Mouse (Mus musculus): ENCODE data around the gene Cacna2d2. TPM values are rescaled to one million over a fixed set of nuclear protein-coding genes. Genes with fewer than 3 reads are reported as not detected.

The Cacna2d2 gene
- total and polyA plus RNA-seq, 3 experiments: 0.67 TPM; not detected in 2

- DNase-seq (ENCODE audit: low read depth, low spot score): no peak
- H3K27ac ChIP-seq (ENCODE audit: control insufficient read depth, low read depth, low read length): no peak overlapping the region
- H3K4me3 ChIP-seq (ENCODE audit: control insufficient read depth in 1 of 2, insufficient read depth in 1 of 2, low read depth in 2 of 2, low read length in 2 of 2): no peak overlapping the region
- H3K36me3 ChIP-seq (ENCODE audit: control insufficient read depth in 1 of 2, insufficient read depth in 2 of 2, low read length in 2 of 2): no peaks in the 10 kb centered on the region
- H3K27me3 ChIP-seq (ENCODE audit: control insufficient read depth in 1 of 2, insufficient read depth in 2 of 2, low read length in 2 of 2): peaks cover 3% of the 10 kb centered on the region in 2 experiments; a peak in 3 of 4 replicates
- H3K4me1 ChIP-seq (ENCODE audit: control insufficient read depth in 1 of 2, insufficient read depth in 2 of 2, low read length in 2 of 2): no peaks in the 10 kb centered on the region
- no peak for TF ChIP-seq BHLHE40 (IDR thresholded peaks at IDR 0.05; ENCODE audit: borderline replicate concordance, low read depth, low read length)
- no peak for TF ChIP-seq MAFK (IDR thresholded peaks at IDR 0.05; ENCODE audit: borderline replicate concordance, low read depth, low read length)
- TF ChIP-seq MYB (IDR thresholded peaks at IDR 0.05; ENCODE audit: low read depth, low read length): no peak
- no peak for TF ChIP-seq GABPA (IDR thresholded peaks at IDR 0.05; ENCODE audit: low read depth, low read length)
- no peak for TF ChIP-seq CHD2 (IDR thresholded peaks at IDR 0.05; ENCODE audit: low read length)
- TF ChIP-seq JUND (IDR thresholded peaks at IDR 0.05; ENCODE audit: low read depth, low read length): no peak
- no peak for TF ChIP-seq KAT2A (conservative IDR thresholded peaks at IDR 0.05; ENCODE audit: low read depth, low read length)
- no peak for TF ChIP-seq POLR2AphosphoS2 (IDR thresholded peaks at IDR 0.05; ENCODE audit: low read length)
- no peak for TF ChIP-seq TCF12 (IDR thresholded peaks at IDR 0.05; ENCODE audit: low read depth, low read length)
- no peak for TF ChIP-seq GATA1 (IDR thresholded peaks at IDR 0.05; ENCODE audit: low read depth, low read length)
- TF ChIP-seq SIN3A (IDR thresholded peaks at IDR 0.05; ENCODE audit: low read length): no peak
- no peak for TF ChIP-seq CTCF (IDR thresholded peaks at IDR 0.05 in 2 of 3, conservative IDR thresholded peaks at IDR 0.05 in 1 of 3; ENCODE audit: control insufficient read depth in 1 of 3, insufficient read depth in 1 of 3, low read depth in 2 of 3, low read length in 3 of 3, poor library complexity in 1 of 3, severe bottlenecking in 1 of 3)
- no peak for TF ChIP-seq TBP (IDR thresholded peaks at IDR 0.05; ENCODE audit: low read depth, low read length)
- no peak for TF ChIP-seq POLR2A (IDR thresholded peaks at IDR 0.05; ENCODE audit: control insufficient read depth in 1 of 2, insufficient read depth in 1 of 2, low read depth in 1 of 2, low read length in 2 of 2, poor library complexity in 1 of 2)
- no peak for TF ChIP-seq MAZ (IDR thresholded peaks at IDR 0.05; ENCODE audit: low read depth, low read length)
- TF ChIP-seq MYC (IDR thresholded peaks at IDR 0.05; ENCODE audit: low read depth, low read length): no peak
- TF ChIP-seq ETS1 (IDR thresholded peaks at IDR 0.05; ENCODE audit: low read depth, low read length): no peak
- TF ChIP-seq ZKSCAN1 (IDR thresholded peaks at IDR 0.05; ENCODE audit: low read depth, low read length): no peak
- no peak for TF ChIP-seq UBTF (IDR thresholded peaks at IDR 0.05; ENCODE audit: borderline replicate concordance, insufficient read depth, low read depth, low read length)
- H3K9ac ChIP-seq (ENCODE audit: control insufficient read depth, low read depth, low read length, poor library complexity, severe bottlenecking): no peak overlapping the region
- no peaks in the 10 kb centered on the region for H3K79me2 ChIP-seq (ENCODE audit: control insufficient read depth, insufficient read depth, low read length, poor library complexity)
- H3K9me3 ChIP-seq (replicated peaks; ENCODE audit: insufficient read depth, low read length): no peaks in the 10 kb centered on the region
Measured at GRCm38 (mm10) chr9:107512326-107512725, 112.9 kb downstream of the Cacna2d2 start.

- peak; percentile 74 for DNase-seq (ENCODE audit: low read depth, low spot score)
- Histone ChIP-seq H3K79me2 (ENCODE audit: control insufficient read depth, insufficient read depth, low read length, poor library complexity) (no peaks in the 10 kb centered on the region), H3K27me3 (ENCODE audit: control insufficient read depth in 1 of 2, insufficient read depth in 2 of 2, low read length in 2 of 2) (peaks cover 0 to under 1% of the 10 kb centered on the region in 2 experiments; a peak in 3 of 4 replicates), H3K4me1 (ENCODE audit: control insufficient read depth in 1 of 2, insufficient read depth in 2 of 2, low read length in 2 of 2) (no peaks in the 10 kb centered on the region), H3K9me3 (replicated peaks; ENCODE audit: insufficient read depth, low read length) (no peaks in the 10 kb centered on the region), H3K27ac (ENCODE audit: control insufficient read depth, low read depth, low read length) (no peak overlapping the region), H3K4me3 (ENCODE audit: control insufficient read depth in 1 of 2, insufficient read depth in 1 of 2, low read depth in 2 of 2, low read length in 2 of 2) (no peak overlapping the region), H3K9ac (ENCODE audit: control insufficient read depth, low read depth, low read length, poor library complexity, severe bottlenecking) (no peak overlapping the region), H3K36me3 (ENCODE audit: control insufficient read depth in 1 of 2, insufficient read depth in 2 of 2, low read length in 2 of 2) (no peaks in the 10 kb centered on the region)
- TF ChIP-seq USF1 (IDR thresholded peaks at IDR 0.05; ENCODE audit: low read depth, low read length) (no peak), ZKSCAN1 (IDR thresholded peaks at IDR 0.05; ENCODE audit: low read depth, low read length) (no peak), RCOR1 (IDR thresholded peaks at IDR 0.05; ENCODE audit: low read depth, low read length) (no peak), HCFC1 (IDR thresholded peaks at IDR 0.05; ENCODE audit: low read depth, low read length) (no peak), EP300 (IDR thresholded peaks at IDR 0.05; ENCODE audit: low read depth in 1 of 2, low read length in 2 of 2) (no peak), NELFE (IDR thresholded peaks at IDR 0.05; ENCODE audit: low read depth, low read length) (no peak), ETS1 (IDR thresholded peaks at IDR 0.05; ENCODE audit: low read depth, low read length) (no peak), CTCF (IDR thresholded peaks at IDR 0.05 in 2 of 3, conservative IDR thresholded peaks at IDR 0.05 in 1 of 3; ENCODE audit: control insufficient read depth in 1 of 3, insufficient read depth in 1 of 3, low read depth in 2 of 3, low read length in 3 of 3, poor library complexity in 1 of 3, severe bottlenecking in 1 of 3) (peak; percentile 98 to 99 (median 99)), CHD2 (IDR thresholded peaks at IDR 0.05; ENCODE audit: low read length) (no peak), KAT2A (conservative IDR thresholded peaks at IDR 0.05; ENCODE audit: low read depth, low read length) (no peak), JUND (IDR thresholded peaks at IDR 0.05; ENCODE audit: low read depth, low read length) (no peak), ZC3H11A (IDR thresholded peaks at IDR 0.05; ENCODE audit: low read depth, low read length) (peak; percentile 80), ZMIZ1 (IDR thresholded peaks at IDR 0.05; ENCODE audit: low read depth, low read length) (no peak), MEF2A (IDR thresholded peaks at IDR 0.05; ENCODE audit: extremely low read depth, insufficient replicate concordance, low read depth, low read length, poor library complexity, severe bottlenecking) (no peak), RAD21 (IDR thresholded peaks at IDR 0.05; ENCODE audit: low read depth, low read length) (peak; percentile 93), TCF12 (IDR thresholded peaks at IDR 0.05; ENCODE audit: low read depth, low read length) (no peak), MAX (IDR thresholded peaks at IDR 0.05; ENCODE audit: low read length) (no peak), SMC3 (IDR thresholded peaks at IDR 0.05; ENCODE audit: low read depth, low read length) (peak; percentile 89)
Measured at GRCm38 (mm10) chr9:107514303-107514955, 115.0 kb downstream of the Cacna2d2 start.
